Mouse (Mus musculus): ENCODE results near the gene Fuk. TPM values are rescaled to one million over a fixed set of nuclear protein-coding genes. Genes with fewer than 3 reads are reported as not detected.

Gene Fuk
- polyA plus RNA-seq, 1 experiment from 2014 or later = 4.5 TPM

DNA sequence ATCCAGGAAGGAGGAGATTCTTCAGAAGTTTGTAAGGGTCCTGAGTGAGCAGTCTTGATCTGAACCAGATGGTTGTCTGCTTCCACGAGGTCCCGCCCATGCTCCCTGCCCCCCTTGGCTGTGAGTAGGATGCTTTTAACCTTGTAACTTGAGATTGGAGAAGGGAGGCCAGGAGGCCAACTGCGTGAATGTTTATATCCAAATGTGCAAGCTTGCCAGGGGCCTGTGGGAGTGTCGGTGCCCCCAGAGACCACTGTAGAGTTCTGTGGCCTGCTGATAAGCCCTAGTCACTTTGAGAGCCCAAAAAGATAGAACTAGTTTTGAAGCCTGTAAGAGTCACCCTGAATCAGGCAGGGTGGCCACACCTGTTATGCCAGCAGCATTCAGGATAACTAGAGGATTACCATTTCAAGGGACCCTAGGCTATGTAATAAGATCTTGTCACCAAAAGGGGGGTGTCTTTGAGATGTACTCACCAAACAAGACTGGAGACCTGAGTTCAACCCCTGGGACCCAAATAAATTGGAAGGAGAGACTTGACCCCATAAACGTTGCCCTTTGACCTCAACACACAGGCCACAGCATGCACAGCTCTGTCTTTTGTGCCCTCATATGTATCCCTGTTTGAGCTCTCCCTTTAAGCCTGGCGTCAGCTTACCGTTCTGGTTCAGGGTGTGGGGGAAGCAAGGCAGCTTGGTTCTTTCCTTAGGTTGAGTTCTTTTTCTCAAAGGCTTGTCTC, 19.4 kb upstream of the Fuk start:
- no peak for ATAC-seq (ENCODE audit: low FRiP score)
- Histone ChIP-seq H3K27ac (ENCODE audit: low read depth, low read length) (no peak overlapping the region; the same call in 1 of the 2 replicates), H3K4me3 (ENCODE audit: low read depth, low read length) (peak overlapping the region; percentile 71; the same call in 1 of the 2 replicates), H3K4me1 (replicated peaks; ENCODE audit: control insufficient read depth, insufficient read depth, low read length) (no peaks in the 10 kb centered on the region), H3K36me3 (ENCODE audit: control insufficient read depth, insufficient read depth, low read length) (no peaks in the 10 kb centered on the region), H3K4me2 (replicated peaks; ENCODE audit: low read depth, low read length) (peak overlapping the region; percentile 84), H3K9ac (ENCODE audit: low read depth, low read length) (no peak overlapping the region; the same call in 1 of the 2 replicates), H3K27me3 (ENCODE audit: control insufficient read depth, insufficient read depth, low read length) (no peaks in the 10 kb centered on the region), H3K9me3 (ENCODE audit: control insufficient read depth, low read length) (no peaks in the 10 kb centered on the region)
- 31% methylated on average over 7 of the region's 7 CpGs for WGBS
- peak; percentile 49 for DNase-seq (ENCODE audit: low spot score)

DNA sequence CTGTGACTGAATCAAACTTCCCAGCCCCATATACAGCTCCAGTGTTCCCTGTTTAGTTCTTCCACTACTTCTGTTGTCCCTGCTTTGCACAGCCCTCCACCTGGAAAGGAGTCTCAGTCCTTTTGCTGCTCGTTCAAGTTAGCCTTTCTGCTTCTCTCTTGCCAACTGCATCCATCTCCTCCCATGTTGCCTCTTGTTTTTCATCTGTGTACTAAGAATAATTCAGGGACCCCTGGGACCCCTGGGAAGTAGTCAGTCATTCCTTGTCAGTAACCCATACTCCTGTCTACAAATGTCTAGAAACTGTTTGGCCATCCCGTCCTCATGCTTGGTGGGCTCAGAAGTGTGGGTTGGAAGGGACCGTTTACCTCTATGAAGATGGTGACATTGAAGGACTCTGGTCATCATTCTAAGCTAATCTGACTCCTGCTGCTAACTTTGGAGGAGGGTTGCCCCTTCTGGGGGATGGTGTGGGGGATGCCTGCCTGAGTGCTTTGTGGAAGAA, 18.5 kb upstream of the Fuk start:
- WGBS = 32% methylated on average over 3 of the region's 3 CpGs
- Histone ChIP-seq H3K4me2 (replicated peaks; ENCODE audit: low read depth, low read length) (peak overlapping the region; percentile 84), H3K36me3 (ENCODE audit: control insufficient read depth, insufficient read depth, low read length) (no peaks in the 10 kb centered on the region), H3K27ac (ENCODE audit: low read depth, low read length) (no peak overlapping the region), H3K9ac (ENCODE audit: low read depth, low read length) (peak overlapping the region; percentile 91), H3K4me1 (replicated peaks; ENCODE audit: control insufficient read depth, insufficient read depth, low read length) (no peaks in the 10 kb centered on the region), H3K4me3 (ENCODE audit: low read depth, low read length) (peak overlapping the region; percentile 71), H3K9me3 (ENCODE audit: control insufficient read depth, low read length) (no peaks in the 10 kb centered on the region), H3K27me3 (ENCODE audit: control insufficient read depth, insufficient read depth, low read length) (no peaks in the 10 kb centered on the region)
- ATAC-seq (ENCODE audit: low FRiP score) (no peak), DNase-seq (ENCODE audit: low spot score) (no peak)

- WGBS = 1% methylated on average over 26 of the region's 37 CpGs
- Histone ChIP-seq H3K27ac (ENCODE audit: low read depth, low read length) (peak overlapping the region; percentile 58; the same call in 1 of the 2 replicates), H3K27me3 (ENCODE audit: control insufficient read depth, insufficient read depth, low read length) (no peaks in the 10 kb centered on the region), H3K4me2 (replicated peaks; ENCODE audit: low read depth, low read length) (peak overlapping the region; percentile 84), H3K9me3 (ENCODE audit: control insufficient read depth, low read length) (no peaks in the 10 kb centered on the region), H3K4me3 (ENCODE audit: low read depth, low read length) (peak overlapping the region; percentile 71), H3K4me1 (replicated peaks; ENCODE audit: control insufficient read depth, insufficient read depth, low read length) (no peaks in the 10 kb centered on the region), H3K9ac (ENCODE audit: low read depth, low read length) (peak overlapping the region; percentile 91), H3K36me3 (ENCODE audit: control insufficient read depth, insufficient read depth, low read length) (no peaks in the 10 kb centered on the region)
- DNase-seq (ENCODE audit: low spot score) = no peak
- peak; percentile 78 for ATAC-seq (ENCODE audit: low FRiP score)
These were observed 17.9 kb upstream of the Fuk start for GRCm38 (mm10) chr8:110920032-110920772.

DNA sequence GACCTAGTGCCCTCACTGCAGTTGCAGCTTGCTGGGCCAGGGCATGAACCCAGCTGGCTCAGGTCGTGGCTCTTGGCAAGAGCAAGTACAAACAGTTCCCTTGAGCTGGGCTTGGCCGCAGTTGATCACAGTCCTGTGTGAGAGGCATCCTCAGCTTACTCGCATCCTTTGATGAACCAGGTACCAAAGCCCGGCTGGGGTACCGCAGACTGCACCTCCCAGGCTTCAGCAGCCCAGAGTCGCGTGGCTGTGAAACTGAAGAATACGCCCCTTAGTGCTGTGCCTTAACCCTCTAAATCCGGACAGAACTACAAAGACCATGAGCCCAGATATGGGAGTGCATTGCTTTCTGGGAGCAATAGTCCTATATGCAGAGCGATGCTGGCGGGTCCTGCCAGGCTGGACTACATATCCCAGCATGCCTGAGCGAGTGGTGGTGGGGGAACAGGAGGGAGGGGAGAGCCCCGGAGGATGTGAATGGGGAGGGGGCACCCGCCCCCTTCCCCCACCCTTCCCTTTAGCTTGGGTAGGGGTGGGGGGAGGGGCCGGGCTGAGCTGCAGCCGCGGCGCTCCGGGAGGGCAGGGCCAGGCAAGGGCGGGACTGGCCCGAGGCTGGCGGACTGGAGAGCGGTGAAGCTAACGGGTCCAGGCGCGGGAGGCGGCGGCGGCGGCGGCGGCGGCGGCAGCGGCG, 17.2 kb upstream of the Fuk start, which contains the start of gene St3gal2:
Gene St3gal2, plus strand, starts transcription at position 582 of the 691 bp plus-strand sequence.
- Histone ChIP-seq H3K27ac (ENCODE audit: low read depth, low read length) (peak within 1 kb of the TSS; percentile 58; the same call in 1 of the 2 replicates), H3K27me3 (ENCODE audit: control insufficient read depth, insufficient read depth, low read length) (no peaks in the 10 kb centered on the region), H3K9me3 (ENCODE audit: control insufficient read depth, low read length) (no peaks in the 10 kb centered on the region), H3K9ac (ENCODE audit: low read depth, low read length) (peak within 1 kb of the TSS; percentile 91), H3K36me3 (ENCODE audit: control insufficient read depth, insufficient read depth, low read length) (no peaks in the 10 kb centered on the region), H3K4me3 (ENCODE audit: low read depth, low read length) (peak within 1 kb of the TSS; percentile 71), H3K4me2 (replicated peaks; ENCODE audit: low read depth, low read length) (peak within 1 kb of the TSS; percentile 84), H3K4me1 (replicated peaks; ENCODE audit: control insufficient read depth, insufficient read depth, low read length) (no peaks in the 10 kb centered on the region)
- peak; percentile 94 for DNase-seq (ENCODE audit: low spot score)
- WGBS = 2% methylated on average over 27 of the region's 36 CpGs
- ATAC-seq (ENCODE audit: low FRiP score) = peak; percentile 98

GRCm38 (mm10) chr8:110918460-110918859, 16.2 kb upstream of the Fuk start:
- Histone ChIP-seq H3K4me2 (replicated peaks; ENCODE audit: low read depth, low read length) (no peak overlapping the region), H3K4me1 (replicated peaks; ENCODE audit: control insufficient read depth, insufficient read depth, low read length) (no peaks in the 10 kb centered on the region), H3K4me3 (ENCODE audit: low read depth, low read length) (no peak overlapping the region), H3K9ac (ENCODE audit: low read depth, low read length) (no peak overlapping the region), H3K36me3 (ENCODE audit: control insufficient read depth, insufficient read depth, low read length) (no peaks in the 10 kb centered on the region), H3K27ac (ENCODE audit: low read depth, low read length) (no peak overlapping the region), H3K9me3 (ENCODE audit: control insufficient read depth, low read length) (no peaks in the 10 kb centered on the region), H3K27me3 (ENCODE audit: control insufficient read depth, insufficient read depth, low read length) (no peaks in the 10 kb centered on the region)
- DNase-seq (ENCODE audit: low spot score) (no peak), ATAC-seq (ENCODE audit: low FRiP score) (no peak)
- 67% methylated on average over 8 of the region's 8 CpGs for WGBS

GRCm38 (mm10) chr8:110918027-110918426, 15.7 kb upstream of the Fuk start:
- H3K27me3 ChIP-seq (ENCODE audit: control insufficient read depth, insufficient read depth, low read length) = no peaks in the 10 kb centered on the region
- H3K9ac ChIP-seq (ENCODE audit: low read depth, low read length) = no peak overlapping the region
- H3K36me3 ChIP-seq (ENCODE audit: control insufficient read depth, insufficient read depth, low read length) = no peaks in the 10 kb centered on the region
- no peak for ATAC-seq (ENCODE audit: low FRiP score)
- no peak overlapping the region for H3K4me2 ChIP-seq (replicated peaks; ENCODE audit: low read depth, low read length)
- 83% methylated on average over 11 of the region's 11 CpGs for WGBS
- H3K4me3 ChIP-seq (ENCODE audit: low read depth, low read length) = no peak overlapping the region
- no peak overlapping the region for H3K27ac ChIP-seq (ENCODE audit: low read depth, low read length)
- H3K4me1 ChIP-seq (replicated peaks; ENCODE audit: control insufficient read depth, insufficient read depth, low read length) = no peaks in the 10 kb centered on the region
- H3K9me3 ChIP-seq (ENCODE audit: control insufficient read depth, low read length) = no peaks in the 10 kb centered on the region
- no peak for DNase-seq (ENCODE audit: low spot score)

- Histone ChIP-seq H3K9me3 (ENCODE audit: control insufficient read depth, low read length) (no peaks in the 10 kb centered on the region), H3K4me3 (ENCODE audit: low read depth, low read length) (no peak overlapping the region), H3K27me3 (ENCODE audit: control insufficient read depth, insufficient read depth, low read length) (no peaks in the 10 kb centered on the region), H3K9ac (ENCODE audit: low read depth, low read length) (no peak overlapping the region), H3K36me3 (ENCODE audit: control insufficient read depth, insufficient read depth, low read length) (no peaks in the 10 kb centered on the region), H3K4me1 (replicated peaks; ENCODE audit: control insufficient read depth, insufficient read depth, low read length) (no peaks in the 10 kb centered on the region), H3K4me2 (replicated peaks; ENCODE audit: low read depth, low read length) (no peak overlapping the region), H3K27ac (ENCODE audit: low read depth, low read length) (no peak overlapping the region)
- ATAC-seq (ENCODE audit: low FRiP score) (no peak), DNase-seq (ENCODE audit: low spot score) (no peak)
- 82% methylated on average over 2 of the region's 2 CpGs for WGBS
These were observed 15.1 kb upstream of the Fuk start for GRCm38 (mm10) chr8:110917415-110917814.
